Mouse (Mus musculus): ENCODE measurements around the gene Cyp4f40. TPM values are rescaled to one million over a fixed set of nuclear protein-coding genes. Genes with fewer than 3 reads are reported as not detected.
"Not testable (repeated sequence)": the region's sequence is repeated elsewhere in the genome, so short reads cannot be mapped to it uniquely, and the experiment has no call there.

Cyp4f40 gene
- polyA plus RNA-seq (2015; fragmentation: Nextera tagmentation; extraction: Ambion mirVana), result not detected in 2 replicates

DNA sequence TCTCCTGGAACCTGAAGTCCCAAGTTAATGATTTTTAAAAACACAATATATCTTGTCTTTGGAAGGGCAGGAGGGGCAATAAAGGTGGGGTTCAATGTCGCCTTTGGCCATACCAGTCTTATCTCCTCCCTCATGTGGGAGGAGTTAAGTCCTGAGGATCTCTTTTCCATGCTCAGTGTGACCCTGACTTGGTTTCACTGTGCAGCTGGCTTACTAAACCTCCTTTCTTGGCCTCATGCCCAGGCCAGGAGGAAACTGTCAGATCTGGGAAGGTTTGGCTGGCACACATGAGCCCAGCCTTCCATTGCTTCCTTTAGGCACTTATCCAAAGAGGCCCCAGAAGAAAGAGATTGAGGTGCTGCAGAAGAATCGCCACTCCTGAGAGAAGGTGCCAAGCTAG lies at the start of gene Cyp4f40:
Gene Cyp4f40 (plus strand): TSS at position 189 of the 400 bp plus-strand sequence.
- no peak for ATAC-seq (replicated peaks)
- H3K4me2 ChIP-seq (replicated peaks), result no peak within 1 kb of the TSS
- H3K9me3 ChIP-seq, result no peaks in the 10 kb centered on the region
- 50% methylated on average over 2 of the region's 2 CpGs for WGBS
- no peaks in the 10 kb centered on the region for H3K36me3 ChIP-seq
- H3K27me3 ChIP-seq, result no peaks in the 10 kb centered on the region
- no peak within 1 kb of the TSS for H3K9ac ChIP-seq (replicated peaks)
- no peak within 1 kb of the TSS for H3K27ac ChIP-seq (replicated peaks)
- H3K4me3 ChIP-seq, result no peak within 1 kb of the TSS
- no peaks in the 10 kb centered on the region for H3K4me1 ChIP-seq

DNA sequence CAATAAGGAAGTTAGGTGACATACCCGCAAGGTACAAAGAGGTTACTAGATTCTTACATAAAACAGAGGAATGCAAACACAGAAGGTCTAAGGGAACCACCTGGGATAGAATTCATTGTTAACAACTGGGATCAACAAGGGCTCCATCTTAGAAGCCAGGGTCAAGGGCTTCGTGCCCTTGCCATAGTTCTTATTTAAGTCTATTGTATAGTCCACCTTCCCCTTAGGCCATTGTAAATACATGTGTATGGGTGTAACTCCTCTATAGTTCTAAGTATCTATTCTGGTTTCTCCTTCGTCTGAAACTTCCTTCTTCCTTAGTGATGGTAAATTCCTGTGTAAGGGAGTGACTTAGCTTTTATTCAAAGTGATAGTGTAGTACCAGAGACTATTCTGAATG lies 48.5 kb upstream of the Cyp4f40 start:
- 82% methylated on average over 3 of the region's 3 CpGs for WGBS
- not testable (repeated sequence) for H3K27ac ChIP-seq (replicated peaks); H3K4me1 ChIP-seq

DNA sequence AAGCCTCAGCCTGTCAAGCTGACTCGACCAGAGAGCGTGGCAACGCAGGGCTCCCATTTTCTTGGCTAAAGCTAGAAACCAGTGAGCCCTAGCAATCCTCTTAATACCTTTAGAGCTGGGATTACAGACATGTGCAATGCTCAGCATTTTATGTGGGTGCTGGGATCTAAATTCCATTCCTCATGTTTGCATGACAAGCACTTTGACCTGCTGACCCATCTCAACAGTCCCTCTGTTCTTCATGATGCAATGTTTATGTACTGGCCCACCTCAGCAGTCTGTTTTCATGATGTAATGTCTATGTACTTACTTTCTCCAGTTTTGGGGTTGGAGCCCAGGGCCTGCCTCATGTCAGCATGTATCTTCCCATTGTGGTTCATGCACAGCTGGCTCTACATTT lies 47.8 kb upstream of the Cyp4f40 start:
- no peak for ATAC-seq (replicated peaks)
- H3K27ac ChIP-seq (replicated peaks), result no peak overlapping the region
- H3K9me3 ChIP-seq, result no peaks in the 10 kb centered on the region
- no peaks in the 10 kb centered on the region for H3K27me3 ChIP-seq
- no peak overlapping the region for H3K4me2 ChIP-seq (replicated peaks)
- no peaks in the 10 kb centered on the region for H3K36me3 ChIP-seq
- H3K4me1 ChIP-seq, result no peaks in the 10 kb centered on the region
- no peak overlapping the region for H3K9ac ChIP-seq (replicated peaks)
- H3K4me3 ChIP-seq, result no peak overlapping the region
- WGBS, result 79% methylated on average over 3 of the region's 3 CpGs

More for the DNA sequence above, 48.5 kb upstream of the Cyp4f40 start:
- not testable (repeated sequence) for ATAC-seq (replicated peaks); H3K9me3 ChIP-seq; H3K4me3 ChIP-seq; H3K4me2 ChIP-seq (replicated peaks); H3K9ac ChIP-seq (replicated peaks); H3K36me3 ChIP-seq; H3K27me3 ChIP-seq

DNA sequence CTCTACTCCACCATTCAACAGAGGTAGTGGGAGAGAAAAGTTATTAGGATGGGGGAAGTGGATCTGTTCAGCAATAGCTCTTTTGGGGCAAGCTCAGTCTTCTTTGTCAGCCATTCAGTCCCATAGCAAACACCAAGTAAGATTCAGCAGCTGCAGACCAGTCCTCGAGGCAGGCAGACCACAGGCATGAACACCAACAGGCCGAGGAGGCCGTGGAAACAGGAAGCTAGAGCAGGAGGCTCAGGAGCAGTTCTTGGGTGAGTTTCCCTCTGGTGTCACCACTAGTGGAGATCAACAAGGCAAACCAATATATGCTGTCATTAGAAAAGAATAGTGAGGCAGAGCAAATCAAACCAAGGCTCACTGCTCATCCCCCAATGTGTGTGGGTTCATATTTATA lies 46.3 kb upstream of the Cyp4f40 start:
- Histone ChIP-seq H3K4me2 (replicated peaks) (no peak overlapping the region), H3K9me3 (no peaks in the 10 kb centered on the region), H3K4me3 (no peak overlapping the region), H3K4me1 (no peaks in the 10 kb centered on the region), H3K27ac (replicated peaks) (no peak overlapping the region), H3K27me3 (no peaks in the 10 kb centered on the region), H3K9ac (replicated peaks) (no peak overlapping the region), H3K36me3 (no peaks in the 10 kb centered on the region)
- WGBS, result 77% methylated on average over 3 of the region's 3 CpGs
- ATAC-seq (replicated peaks), result no peak

DNA sequence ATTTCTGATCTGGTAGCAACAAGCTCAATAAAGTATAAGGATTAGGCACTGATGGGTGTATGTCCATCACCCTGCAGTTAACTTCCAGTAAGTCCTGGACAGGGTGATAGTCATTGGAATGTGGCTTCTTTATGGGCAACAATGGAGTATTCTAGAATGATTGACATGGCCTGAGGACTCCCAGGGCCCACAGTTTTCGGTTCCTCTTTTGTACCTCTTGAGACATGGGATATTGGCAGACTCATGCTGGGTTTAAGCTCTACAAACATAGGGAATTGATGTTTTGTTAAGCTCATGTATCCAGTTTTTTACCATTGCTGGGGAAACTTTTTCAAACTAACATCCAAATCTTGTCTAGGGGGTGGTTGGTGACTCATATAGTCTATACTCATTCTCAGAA lies 41.4 kb upstream of the Cyp4f40 start:
- no peak overlapping the region for H3K27ac ChIP-seq (replicated peaks)
- H3K9me3 ChIP-seq, result no peaks in the 10 kb centered on the region
- no peak overlapping the region for H3K4me2 ChIP-seq (replicated peaks)
- no peak overlapping the region for H3K9ac ChIP-seq (replicated peaks)
- ATAC-seq (replicated peaks), result no peak
- H3K27me3 ChIP-seq, result no peaks in the 10 kb centered on the region
- no peaks in the 10 kb centered on the region for H3K36me3 ChIP-seq
- H3K4me3 ChIP-seq, result no peak overlapping the region
- WGBS, result 64% methylated on average over 1 of the region's 1 CpGs
- no peaks in the 10 kb centered on the region for H3K4me1 ChIP-seq

GRCm38 (mm10) chr17:32621018-32621417 lies 37.7 kb upstream of the Cyp4f40 start, which contains the start of gene Cyp4f37:
Gene Cyp4f37, plus strand, starts transcription at chr17:32621309.
- not testable (repeated sequence) for H3K4me3 ChIP-seq; H3K27me3 ChIP-seq; ATAC-seq (replicated peaks); H3K4me1 ChIP-seq; H3K4me2 ChIP-seq (replicated peaks); H3K27ac ChIP-seq (replicated peaks); H3K36me3 ChIP-seq; H3K9ac ChIP-seq (replicated peaks); H3K9me3 ChIP-seq
- WGBS, result 72% methylated on average over 4 of the region's 4 CpGs

GRCm38 (mm10) chr17:32629726-32630125 lies 29.0 kb upstream of the Cyp4f40 start:
- H3K27ac ChIP-seq (replicated peaks); ATAC-seq (replicated peaks); H3K4me2 ChIP-seq (replicated peaks); H3K36me3 ChIP-seq; H3K27me3 ChIP-seq; H3K9me3 ChIP-seq; H3K9ac ChIP-seq (replicated peaks); H3K4me3 ChIP-seq; H3K4me1 ChIP-seq: not testable (repeated sequence)
- 90% methylated on average over 7 of the region's 7 CpGs for WGBS

DNA sequence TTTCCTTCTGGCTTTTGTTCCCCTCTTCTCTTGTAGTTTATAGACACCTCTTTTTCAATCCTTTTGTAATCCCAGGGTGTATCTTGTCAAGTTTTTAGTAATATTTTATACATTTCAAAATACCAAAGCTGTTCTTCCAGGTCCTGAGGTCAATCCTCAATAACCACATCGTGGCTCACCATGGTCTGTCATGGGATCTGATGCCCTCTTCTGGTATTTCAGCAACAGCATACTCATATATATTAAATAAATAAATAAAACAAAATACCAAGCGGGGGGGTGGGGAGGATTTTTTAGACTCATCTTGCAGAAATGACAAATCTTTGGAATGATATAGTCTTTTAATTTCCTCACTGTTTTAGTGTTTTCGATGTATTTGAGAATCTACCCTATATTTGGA lies 26.8 kb upstream of the Cyp4f40 start:
- no peak overlapping the region for H3K27ac ChIP-seq (replicated peaks)
- H3K27me3 ChIP-seq, result no peaks in the 10 kb centered on the region
- no peak for ATAC-seq (replicated peaks)
- no peak overlapping the region for H3K4me2 ChIP-seq (replicated peaks)
- no peak overlapping the region for H3K4me3 ChIP-seq
- no peaks in the 10 kb centered on the region for H3K36me3 ChIP-seq
- H3K9me3 ChIP-seq, result no peaks in the 10 kb centered on the region
- H3K9ac ChIP-seq (replicated peaks), result no peak overlapping the region
- H3K4me1 ChIP-seq, result peaks cover 3% of the 10 kb centered on the region
- WGBS, result 80% methylated on average over 3 of the region's 3 CpGs

GRCm38 (mm10) chr17:32634242-32634971 lies 24.3 kb upstream of the Cyp4f40 start:
- not testable (repeated sequence) for H3K9me3 ChIP-seq; ATAC-seq (replicated peaks); H3K36me3 ChIP-seq; H3K27ac ChIP-seq (replicated peaks); H3K4me1 ChIP-seq; H3K27me3 ChIP-seq
- Histone ChIP-seq H3K9ac (replicated peaks) (peak overlapping the region; percentile 52), H3K4me3 (peak overlapping the region; percentile 50), H3K4me2 (replicated peaks) (peak overlapping the region; percentile 75)
- 86% methylated on average over 9 of the region's 9 CpGs for WGBS

DNA sequence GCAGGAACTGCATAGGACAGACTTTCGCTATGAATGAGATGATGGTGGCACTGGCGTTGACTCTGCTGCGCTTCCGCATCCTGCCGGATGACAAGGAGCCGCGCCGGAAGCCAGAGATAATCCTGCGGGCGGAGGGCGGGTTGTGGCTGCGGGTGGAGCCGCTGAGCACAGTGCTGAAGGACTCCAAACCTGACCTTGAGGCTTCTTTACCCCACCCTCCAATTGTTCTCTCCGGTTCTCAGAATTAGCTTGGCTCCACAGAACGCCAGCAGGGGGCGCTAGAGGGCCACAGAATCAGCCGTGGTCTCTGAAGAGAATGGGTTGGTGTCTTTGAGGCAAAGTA lies 23.8 kb upstream of the Cyp4f40 start:
- no peaks in the 10 kb centered on the region for H3K36me3 ChIP-seq
- peaks cover 3% of the 10 kb centered on the region for H3K4me1 ChIP-seq
- H3K9me3 ChIP-seq, result no peaks in the 10 kb centered on the region
- H3K9ac ChIP-seq (replicated peaks), result peak overlapping the region; percentile 52
- WGBS, result under 1% methylated on average over 17 of the region's 17 CpGs
- peak; percentile 93 for ATAC-seq (replicated peaks)
- no peaks in the 10 kb centered on the region for H3K27me3 ChIP-seq
- H3K27ac ChIP-seq (replicated peaks), result no peak overlapping the region
- peak overlapping the region; percentile 50 for H3K4me3 ChIP-seq
- H3K4me2 ChIP-seq (replicated peaks), result peak overlapping the region; percentile 75

DNA sequence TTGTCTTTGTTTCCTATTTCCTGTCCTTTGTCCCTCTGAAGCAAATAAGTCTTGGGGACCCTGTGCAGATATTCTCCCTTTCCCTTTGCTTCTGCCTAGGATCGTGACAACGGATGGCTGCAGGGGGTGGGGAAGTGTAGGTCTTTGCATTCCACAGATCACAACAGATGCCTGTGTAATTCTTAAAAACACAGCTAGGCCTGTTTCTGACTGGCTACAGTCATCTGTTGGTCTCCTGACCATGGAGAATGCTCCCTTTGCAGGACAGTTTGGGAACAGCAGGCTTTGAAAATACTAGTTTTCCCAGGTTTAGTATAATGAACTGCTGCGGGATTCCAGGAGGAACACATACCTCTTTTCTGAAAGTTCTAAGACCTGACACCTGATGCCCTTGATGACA lies 22.4 kb upstream of the Cyp4f40 start:
- H3K9me3 ChIP-seq, result no peaks in the 10 kb centered on the region
- H3K4me1 ChIP-seq, result peaks cover 3% of the 10 kb centered on the region
- no peaks in the 10 kb centered on the region for H3K36me3 ChIP-seq
- H3K4me3 ChIP-seq, result no peak overlapping the region
- no peak overlapping the region for H3K4me2 ChIP-seq (replicated peaks)
- no peak overlapping the region for H3K9ac ChIP-seq (replicated peaks)
- WGBS, result 43% methylated on average over 3 of the region's 3 CpGs
- ATAC-seq (replicated peaks), result no peak
- H3K27me3 ChIP-seq, result no peaks in the 10 kb centered on the region
- no peak overlapping the region for H3K27ac ChIP-seq (replicated peaks)

- H3K9me3 ChIP-seq, result no peaks in the 10 kb centered on the region
- H3K27me3 ChIP-seq, result no peaks in the 10 kb centered on the region
- 87% methylated on average over 2 of the region's 2 CpGs for WGBS
- no peak for ATAC-seq (replicated peaks)
- no peak overlapping the region for H3K9ac ChIP-seq (replicated peaks)
- no peaks in the 10 kb centered on the region for H3K36me3 ChIP-seq
- no peak overlapping the region for H3K4me2 ChIP-seq (replicated peaks)
- no peak overlapping the region for H3K4me3 ChIP-seq
- H3K4me1 ChIP-seq, result peaks cover 3% of the 10 kb centered on the region
- no peak overlapping the region for H3K27ac ChIP-seq (replicated peaks)
Measured at GRCm38 (mm10) chr17:32637151-32637550, 21.5 kb upstream of the Cyp4f40 start.

DNA sequence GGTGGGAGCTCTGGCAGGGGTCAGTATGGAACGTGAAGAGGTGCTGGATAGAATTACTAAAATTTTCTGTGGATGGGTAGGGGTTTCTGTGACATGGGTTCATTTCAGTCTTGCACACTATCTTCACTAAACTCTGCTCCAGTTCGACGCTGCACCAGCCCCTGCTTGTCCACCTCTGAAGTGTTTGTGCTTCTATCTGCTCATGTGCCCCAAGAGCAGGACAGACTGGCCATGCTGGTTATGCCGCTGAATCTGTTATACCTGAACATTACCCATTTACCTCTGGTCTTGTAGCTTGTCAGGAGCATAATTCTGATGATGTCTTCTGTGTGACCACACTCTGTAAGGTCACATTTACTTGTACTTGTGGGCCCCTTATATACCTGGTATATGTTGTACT lies 12.1 kb upstream of the Cyp4f40 start:
- WGBS, result 84% methylated on average over 4 of the region's 4 CpGs

More for the DNA sequence above, 12.1 kb upstream of the Cyp4f40 start:
- no peak for ATAC-seq (replicated peaks)
- Histone ChIP-seq H3K4me1 (no peaks in the 10 kb centered on the region), H3K9ac (replicated peaks) (no peak overlapping the region), H3K36me3 (no peaks in the 10 kb centered on the region), H3K27ac (replicated peaks) (no peak overlapping the region), H3K27me3 (no peaks in the 10 kb centered on the region), H3K4me2 (replicated peaks) (no peak overlapping the region), H3K4me3 (no peak overlapping the region), H3K9me3 (no peaks in the 10 kb centered on the region)

Data from forebrain, embryonic 15.5 days (tissue).